Mouse (Mus musculus) kidney, postnatal 4 days (tissue): ENCODE results near the gene Myo1c.

Source experiments
- DNase-seq, 2 experiments: peaks; one replicate each; pipeline ENCODE4 v3.0.0; 2021; ENCODE audit warnings: mixed read lengths in 2 of 2

Myo1c gene

GRCm38 (mm10) chr11:75716661-75717325 lies 66.5 kb downstream of the Myo1c start:
- DNase-seq: no peak

GRCm38 (mm10) chr11:75722339-75722738 lies 72.0 kb downstream of the Myo1c start:
- no peak for DNase-seq
